ENCODE assay signal across 8 mouse cellular contexts in genomic region chr13:97523523-97524412, GRCm38 (mm10).
DNase-seq lines count a peak whose midpoint lies in the region; ATAC-seq and TF ChIP-seq lines count a peak whose summit lies in the region.

No protein-coding gene starts in this region.

- H3K4me1 ChIP-seq in ES-Bruce4 (ENCODE audit: control insufficient read depth, insufficient read depth, low read length): peaks cover 4% of the 10 kb centered on the region
- peaks cover 30% of the 10 kb centered on the region for H3K4me1 ChIP-seq in embryonic facial prominence, embryonic 10.5 days
- peaks cover 26% of the 10 kb centered on the region for H3K4me1 ChIP-seq in hindbrain, embryonic 10.5 days (replicated peaks)
- peaks cover 15% of the 10 kb centered on the region for H3K4me1 ChIP-seq in limb, embryonic 14.5 days (ENCODE audit: control insufficient read depth, insufficient read depth, low read length)

- TF ChIP-seq EP300 in ES-Bruce4 (IDR thresholded peaks at IDR 0.05; ENCODE audit: insufficient read depth, low read depth, low read length): no peak

- no peak for TF ChIP-seq POLR2A in ES-Bruce4 (IDR thresholded peaks at IDR 0.05; ENCODE audit: insufficient read depth, low read length)
- TF ChIP-seq POLR2A in limb, embryonic 14.5 days (IDR thresholded peaks at IDR 0.05; ENCODE audit: borderline replicate concordance, extremely low read depth, insufficient read depth, insufficient read length): no peak

- peak overlapping the region; percentile 20 for H3K9ac ChIP-seq in ES-Bruce4 (ENCODE audit: low read depth, poor library complexity, severe bottlenecking)
- H3K9ac ChIP-seq in limb, embryonic 14.5 days (ENCODE audit: low read depth, low read length, severe bottlenecking): no peak overlapping the region

- H3K4me2 ChIP-seq in limb, embryonic 14.5 days (replicated peaks; ENCODE audit: low read depth, low read length, severe bottlenecking): no peak overlapping the region; the same call in 1 of the 2 replicates

- peak; percentile 32 for DNase-seq in embryonic facial prominence, embryonic 10.5 days (ENCODE audit: low spot score)
- DNase-seq in hindbrain, embryonic 10.5 days (ENCODE audit: low spot score): peak; percentile 41
- no peak for DNase-seq in limb, embryonic 14.5 days (ENCODE audit: low spot score)
- DNase-seq in cerebellum, adult 18-20 months: no peak
- DNase-seq in cerebellum, postnatal 25 days: no peak
- DNase-seq in layer of hippocampus, postnatal 10 days (ENCODE audit: low spot score in 2 of 2): no peak
- no peak for DNase-seq in gastrocnemius, postnatal 25 days

- H3K36me3 ChIP-seq in ES-Bruce4 (ENCODE audit: control insufficient read depth, insufficient read depth, low read length, poor library complexity, severe bottlenecking): no peaks in the 10 kb centered on the region
- H3K36me3 ChIP-seq in embryonic facial prominence, embryonic 10.5 days (replicated peaks): no peaks in the 10 kb centered on the region
- H3K36me3 ChIP-seq in hindbrain, embryonic 10.5 days: no peaks in the 10 kb centered on the region
- H3K36me3 ChIP-seq in limb, embryonic 14.5 days (ENCODE audit: control insufficient read depth, insufficient read depth, low read length): no peaks in the 10 kb centered on the region

- no peak for TF ChIP-seq CTCF in ES-Bruce4 (IDR thresholded peaks at IDR 0.05; ENCODE audit: low read depth, low read length)

- 51% methylated on average over 19 of the region's 19 CpGs for WGBS in embryonic facial prominence, embryonic 10.5 days
- WGBS in hindbrain, embryonic 10.5 days: 54% methylated on average over 19 of the region's 19 CpGs
- WGBS in limb, embryonic 14.5 days: 23% methylated on average over 19 of the region's 19 CpGs

- H3K27me3 ChIP-seq in ES-Bruce4 (ENCODE audit: control insufficient read depth, insufficient read depth, low read length, poor library complexity, severe bottlenecking): no peaks in the 10 kb centered on the region
- 0 out of 2 replicates have a peak, but pooled peaks cover 4% of the 10 kb centered on the region for H3K27me3 ChIP-seq in embryonic facial prominence, embryonic 10.5 days (replicated peaks; ENCODE audit: low read depth, poor library complexity, severe bottlenecking)
- no peaks in the 10 kb centered on the region for H3K27me3 ChIP-seq in hindbrain, embryonic 10.5 days (ENCODE audit: insufficient read depth, poor library complexity, severe bottlenecking)
- no peaks in the 10 kb centered on the region for H3K27me3 ChIP-seq in limb, embryonic 14.5 days (ENCODE audit: control insufficient read depth, insufficient read depth, low read length)

- H3K4me3 ChIP-seq in ES-Bruce4 (ENCODE audit: low read depth, low read length): no peak overlapping the region
- H3K4me3 ChIP-seq in embryonic facial prominence, embryonic 10.5 days: no peak overlapping the region
- no peak overlapping the region for H3K4me3 ChIP-seq in hindbrain, embryonic 10.5 days
- no peak overlapping the region for H3K4me3 ChIP-seq in limb, embryonic 14.5 days (replicated peaks; ENCODE audit: low read length)

- no peaks in the 10 kb centered on the region for H3K9me3 ChIP-seq in ES-Bruce4 (replicated peaks; ENCODE audit: control insufficient read depth, insufficient read depth, low read length, poor library complexity, severe bottlenecking)
- no peaks in the 10 kb centered on the region for H3K9me3 ChIP-seq in embryonic facial prominence, embryonic 10.5 days
- H3K9me3 ChIP-seq in hindbrain, embryonic 10.5 days: no peaks in the 10 kb centered on the region
- no peaks in the 10 kb centered on the region for H3K9me3 ChIP-seq in limb, embryonic 14.5 days (ENCODE audit: control insufficient read depth, low read length)

- no peak for ATAC-seq in limb, embryonic 14.5 days (ENCODE audit: low FRiP score, low read depth)

- H3K27ac ChIP-seq in ES-Bruce4 (ENCODE audit: insufficient read depth, low read length): peak overlapping the region; percentile 13; the same call in 1 of the 2 replicates
- H3K27ac ChIP-seq in embryonic facial prominence, embryonic 10.5 days (replicated peaks): peak overlapping the region; percentile 74
- peak overlapping the region; percentile 83 for H3K27ac ChIP-seq in hindbrain, embryonic 10.5 days
- H3K27ac ChIP-seq in limb, embryonic 14.5 days (replicated peaks; ENCODE audit: low read depth, low read length): 0 out of 2 replicates have a peak overlapping the region, but pooled peaks have one; percentile 3

Comparison
In these comparisons a context has a peak if more than half of its experiments do, and no peak if none do; other contexts are left out.
1. H3K27ac ChIP-seq: peak in every context shown above with its lines; median percentile 83 in hindbrain, embryonic 10.5 days; 74 in embryonic facial prominence, embryonic 10.5 days; 13 in ES-Bruce4; 3 in limb, embryonic 14.5 days.
2. DNase-seq: peak in embryonic facial prominence, embryonic 10.5 days (single experiment) and hindbrain, embryonic 10.5 days (single experiment); none in limb, embryonic 14.5 days (single experiment), cerebellum, adult 18-20 months (0 of 2), cerebellum, postnatal 25 days (0 of 2), layer of hippocampus, postnatal 10 days (0 of 2) and gastrocnemius, postnatal 25 days (single experiment).